Mouse (Mus musculus): ENCODE results near the gene Mtus2.
"Not testable (repeated sequence)": the region's sequence is repeated elsewhere in the genome, so short reads cannot be mapped to it uniquely, and the experiment has no call there.

Gene Mtus2

DNA sequence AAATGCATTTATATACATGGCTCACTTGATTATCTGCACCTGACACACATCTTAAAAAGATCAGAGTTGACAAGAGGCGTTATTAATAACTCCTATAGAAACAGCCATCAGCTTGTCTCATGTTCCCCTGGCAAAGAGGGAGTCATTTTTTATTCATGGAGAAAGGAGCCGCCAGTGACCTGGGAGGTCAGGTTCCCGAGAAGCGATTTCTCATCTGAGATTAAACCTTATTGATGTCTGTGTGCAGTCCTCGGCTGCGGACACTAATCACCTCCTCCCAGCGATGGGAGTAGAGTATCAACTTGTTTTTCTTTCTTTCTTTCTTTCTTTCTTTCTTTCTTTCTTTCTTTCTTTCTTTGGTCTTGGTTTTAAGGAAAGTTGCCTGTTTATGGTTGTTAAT lies 150.8 kb downstream of the Mtus2 start:
- DNase-seq (ENCODE audit: low read depth, low spot score) = no peak

DNA sequence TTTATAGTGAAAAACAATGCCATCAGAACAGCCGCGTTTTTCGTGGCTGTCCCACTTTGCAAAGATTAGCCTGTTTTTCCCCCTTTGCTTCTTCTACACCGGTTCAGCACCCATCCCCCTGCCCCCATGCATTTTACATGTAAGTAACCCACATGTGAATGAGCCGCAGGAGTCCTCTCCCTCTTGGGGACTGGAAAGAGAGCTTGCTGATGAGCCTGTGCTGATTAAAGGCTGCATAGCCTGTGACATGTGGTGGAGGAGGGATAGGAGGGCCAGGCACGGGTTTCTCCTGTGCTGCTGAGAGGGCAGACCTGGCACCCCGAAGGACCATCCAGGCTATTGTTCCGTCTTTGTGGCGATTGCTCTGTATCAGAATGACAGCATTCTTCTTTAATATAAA lies 151.2 kb downstream of the Mtus2 start:
- DNase-seq (ENCODE audit: low read depth, low spot score) = no peak

DNA sequence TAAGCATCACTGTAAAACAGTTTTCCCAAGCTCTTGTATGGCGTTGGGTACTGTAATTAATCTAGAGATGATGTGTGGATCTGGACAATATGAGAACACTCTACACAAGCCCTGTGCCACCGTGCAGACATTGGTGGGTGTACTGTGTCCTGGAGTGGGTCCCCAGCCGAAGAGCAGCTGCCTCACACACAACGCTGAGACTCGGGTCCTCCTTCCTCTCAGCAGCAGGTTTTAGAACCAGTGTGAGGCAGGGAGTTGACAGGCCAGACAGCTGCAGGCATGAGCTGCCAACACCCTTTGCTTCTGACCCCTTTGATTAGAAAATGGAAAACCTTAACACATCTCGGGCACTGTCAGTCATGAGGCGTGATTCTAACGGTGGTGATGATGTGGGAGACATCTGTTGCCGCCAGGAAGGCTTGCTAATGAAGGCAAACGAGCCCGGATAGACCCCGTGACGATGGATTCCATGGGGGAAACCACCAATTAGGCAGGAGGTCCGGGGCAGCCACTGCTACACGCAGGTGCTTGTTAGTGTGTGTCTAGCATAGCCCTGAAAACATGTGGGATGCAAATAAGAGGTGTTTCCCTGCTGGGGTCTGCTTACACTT lies 158.2 kb downstream of the Mtus2 start:
- no peak for DNase-seq (ENCODE audit: low read depth, low spot score)

DNA sequence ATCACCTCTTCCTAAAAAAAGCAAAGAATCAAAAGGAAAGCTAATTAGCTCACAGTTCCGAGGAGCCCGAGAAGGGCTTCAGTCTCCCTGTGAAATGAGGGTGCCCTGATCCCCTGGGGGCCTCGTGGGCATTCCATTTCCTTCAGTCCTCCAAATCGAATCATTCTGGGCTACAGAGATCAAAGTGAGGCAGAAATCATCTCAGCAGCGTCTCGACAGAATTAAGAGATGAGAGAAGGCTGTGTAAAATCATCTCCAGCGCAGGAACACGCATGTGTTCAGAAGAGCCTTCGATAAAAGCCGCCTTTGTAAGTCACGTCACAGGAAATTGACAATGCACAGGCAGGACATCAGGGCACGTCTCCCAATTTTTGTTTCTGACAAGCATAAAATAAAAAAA lies 167.2 kb downstream of the Mtus2 start:
- no peak for DNase-seq (ENCODE audit: low read depth, low spot score)

DNA sequence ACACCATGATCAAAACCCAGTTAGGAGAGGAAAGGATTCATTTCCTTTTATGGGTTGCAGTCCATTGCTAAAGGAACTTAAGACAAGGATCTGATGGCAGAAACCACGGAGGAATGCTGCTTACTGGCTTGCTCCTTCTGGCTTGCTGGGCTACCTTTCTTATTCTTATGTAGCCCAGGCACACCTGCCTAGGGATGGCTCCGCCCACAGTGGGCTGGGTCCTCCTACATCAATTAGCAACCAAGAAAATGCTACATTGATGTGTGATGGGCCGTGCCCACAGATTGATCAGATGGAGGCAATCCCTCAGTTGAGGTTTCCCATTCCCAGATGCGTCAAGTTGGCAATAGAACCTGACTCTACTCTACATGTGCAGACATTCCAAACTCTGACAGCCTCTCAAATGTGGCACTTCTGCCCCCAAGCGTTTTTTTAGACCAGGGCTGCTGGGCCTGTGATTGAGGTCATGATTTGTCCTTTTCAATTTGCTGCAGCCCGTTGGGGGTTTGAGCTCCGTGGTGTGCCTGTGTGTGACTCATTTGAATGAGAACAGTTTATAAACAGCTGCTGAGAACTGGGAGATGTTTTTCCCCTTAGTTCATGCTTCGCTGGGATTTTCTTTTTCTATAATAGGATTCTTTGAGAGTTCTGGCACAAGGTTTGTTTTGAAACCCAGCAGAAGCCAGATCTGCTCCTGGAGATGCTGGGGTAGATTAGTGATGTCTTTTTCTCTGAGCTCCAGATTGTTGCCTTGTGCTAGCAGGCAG lies 173.8 kb downstream of the Mtus2 start:
- DNase-seq (ENCODE audit: low read depth, low spot score) = no peak

DNA sequence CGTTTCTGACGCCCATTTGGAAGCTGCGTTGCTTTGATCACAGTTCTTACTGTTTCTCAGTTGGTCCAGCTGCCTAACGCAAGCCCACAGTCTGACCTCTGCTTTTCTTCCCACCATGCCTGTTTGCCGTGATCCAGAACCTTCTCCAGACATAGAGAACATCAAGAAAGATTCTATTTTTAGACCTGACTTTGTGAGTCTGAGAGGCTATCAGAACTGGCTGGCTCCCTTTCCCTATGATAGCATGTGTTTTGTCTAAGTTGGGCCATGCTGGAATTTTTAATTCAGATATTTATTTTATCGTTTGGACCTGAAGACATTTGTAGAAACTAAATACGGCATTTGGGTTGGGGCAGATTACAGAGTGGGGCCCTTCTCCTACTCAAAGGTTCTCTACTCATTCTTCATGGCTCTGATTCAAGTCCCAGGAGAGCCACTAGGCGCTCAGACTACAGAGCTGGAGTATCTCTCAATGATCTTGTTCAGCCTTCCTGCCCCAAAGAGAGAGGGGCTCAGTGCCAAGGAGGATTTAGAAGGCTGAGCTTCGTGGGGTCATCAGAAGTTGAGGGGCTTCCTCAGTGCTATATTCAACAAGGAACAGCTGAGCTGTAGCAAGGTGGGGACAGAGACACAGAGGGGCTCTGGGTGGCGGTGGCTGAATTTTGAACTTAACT lies 174.5 kb downstream of the Mtus2 start:
- DNase-seq (ENCODE audit: low read depth, low spot score) = no peak

DNA sequence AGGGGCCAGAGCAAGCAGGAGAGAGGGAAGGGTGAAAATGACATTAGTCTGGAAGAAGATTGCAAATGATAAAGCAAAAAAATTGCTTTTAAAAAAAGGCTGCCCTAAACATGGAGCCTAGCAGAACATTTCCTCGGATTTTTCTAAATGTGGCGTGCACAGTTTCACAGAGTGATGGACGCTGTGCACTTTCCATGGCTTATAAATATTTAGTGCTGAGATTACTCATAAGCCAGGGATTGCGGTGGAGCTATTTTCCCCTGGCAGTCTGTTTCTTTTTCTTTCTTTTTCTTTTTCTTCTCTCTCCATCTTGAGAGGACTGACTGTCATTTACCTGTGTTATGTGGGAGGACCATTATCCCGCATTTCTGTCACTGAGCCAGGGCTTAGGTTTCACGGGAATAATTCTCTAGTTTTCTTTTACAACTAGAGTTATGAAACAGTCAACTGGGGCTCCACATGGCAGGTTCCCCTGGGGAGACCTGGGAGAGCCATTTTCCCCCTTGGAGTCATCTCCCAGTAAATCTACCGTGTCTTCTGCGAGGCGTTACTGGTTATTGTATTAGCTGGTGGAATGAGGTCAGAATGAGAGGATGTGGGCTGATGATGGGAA lies 176.4 kb downstream of the Mtus2 start:
- no peak for DNase-seq (ENCODE audit: low read depth, low spot score)

DNA sequence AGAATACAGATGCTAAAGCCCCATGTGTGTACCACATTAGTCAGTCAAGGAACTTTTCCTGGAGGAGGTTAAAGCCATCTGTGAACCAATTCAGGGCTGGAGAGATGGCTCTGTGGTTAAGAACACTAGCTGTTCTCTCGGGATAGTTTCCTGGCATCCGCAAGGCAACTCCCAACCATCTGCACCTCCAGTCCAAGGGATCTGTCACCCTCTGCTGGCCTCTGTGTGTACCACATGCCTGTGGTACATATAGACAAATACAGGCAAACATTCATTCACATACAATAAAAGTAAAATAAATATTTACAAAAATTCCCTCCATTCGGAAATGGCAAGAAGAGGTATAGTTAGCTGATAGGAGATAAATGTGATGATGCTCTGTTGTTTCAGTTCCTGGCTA lies 184.5 kb downstream of the Mtus2 start:
- DNase-seq (ENCODE audit: low read depth, low spot score) = no peak

DNA sequence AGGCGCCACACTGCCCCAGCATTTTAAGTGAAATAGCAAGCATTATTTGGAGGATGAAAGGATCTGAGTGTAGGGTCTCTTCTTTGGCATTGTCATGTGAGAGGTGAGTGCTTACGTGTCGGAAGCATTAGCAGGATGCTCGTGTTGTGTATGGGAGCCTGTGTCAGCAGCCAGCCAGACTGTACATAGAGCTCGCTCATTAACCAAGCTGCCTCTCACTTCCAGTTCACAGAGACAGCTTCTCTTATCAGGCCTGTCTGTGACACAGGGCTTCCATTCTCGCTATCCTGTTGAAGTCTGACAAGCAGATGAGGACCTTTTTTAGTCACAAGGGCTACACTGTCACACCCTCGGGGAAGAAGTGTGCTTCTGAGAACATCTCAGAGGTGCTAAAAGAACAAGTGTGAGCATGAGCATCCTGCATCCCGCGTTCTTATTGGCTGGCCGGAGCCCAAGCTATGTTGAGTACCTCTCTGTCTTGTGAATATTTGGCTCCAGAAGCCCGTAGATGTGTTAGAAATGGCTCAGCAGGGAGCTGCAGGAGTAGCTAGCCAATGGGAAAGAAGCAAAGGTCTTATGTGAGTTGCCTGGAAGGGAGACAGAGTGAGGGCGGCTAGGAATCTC lies 189.2 kb downstream of the Mtus2 start:
- no peak for DNase-seq (ENCODE audit: low read depth, low spot score)

DNA sequence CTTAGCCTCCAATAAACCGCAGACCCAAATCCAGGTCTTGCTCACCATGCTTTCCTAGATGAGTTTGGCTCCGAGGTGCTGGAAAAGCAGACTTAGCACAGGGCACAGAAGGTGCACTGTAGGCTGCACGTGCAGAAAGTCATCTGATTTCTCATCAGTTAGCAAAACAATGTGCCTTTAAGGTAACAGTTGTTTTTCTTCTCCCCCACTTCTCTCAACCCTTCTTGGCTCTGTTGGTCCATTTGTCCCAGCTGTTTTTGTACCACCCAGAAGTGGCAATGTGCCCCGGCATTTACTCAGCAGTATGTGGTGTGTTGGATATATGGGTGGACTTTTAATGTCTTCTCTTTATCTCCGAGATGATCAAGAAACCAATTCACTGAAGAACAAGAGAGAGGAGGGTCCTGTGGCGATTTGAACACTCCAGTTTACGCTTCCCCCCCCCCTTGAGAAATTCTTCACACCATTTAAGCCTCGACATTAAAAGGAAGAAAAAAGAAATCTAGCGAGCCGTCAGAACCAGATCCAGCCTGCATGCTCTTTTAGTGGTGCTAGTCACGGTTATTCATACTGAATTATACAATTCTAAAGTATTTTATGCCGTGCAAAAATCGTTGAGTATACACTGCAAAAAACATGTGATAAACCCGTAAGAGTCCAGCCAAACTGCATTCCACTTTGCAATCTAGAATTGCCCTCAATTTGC lies 194.9 kb downstream of the Mtus2 start:
- DNase-seq (ENCODE audit: low read depth, low spot score) = no peak

DNA sequence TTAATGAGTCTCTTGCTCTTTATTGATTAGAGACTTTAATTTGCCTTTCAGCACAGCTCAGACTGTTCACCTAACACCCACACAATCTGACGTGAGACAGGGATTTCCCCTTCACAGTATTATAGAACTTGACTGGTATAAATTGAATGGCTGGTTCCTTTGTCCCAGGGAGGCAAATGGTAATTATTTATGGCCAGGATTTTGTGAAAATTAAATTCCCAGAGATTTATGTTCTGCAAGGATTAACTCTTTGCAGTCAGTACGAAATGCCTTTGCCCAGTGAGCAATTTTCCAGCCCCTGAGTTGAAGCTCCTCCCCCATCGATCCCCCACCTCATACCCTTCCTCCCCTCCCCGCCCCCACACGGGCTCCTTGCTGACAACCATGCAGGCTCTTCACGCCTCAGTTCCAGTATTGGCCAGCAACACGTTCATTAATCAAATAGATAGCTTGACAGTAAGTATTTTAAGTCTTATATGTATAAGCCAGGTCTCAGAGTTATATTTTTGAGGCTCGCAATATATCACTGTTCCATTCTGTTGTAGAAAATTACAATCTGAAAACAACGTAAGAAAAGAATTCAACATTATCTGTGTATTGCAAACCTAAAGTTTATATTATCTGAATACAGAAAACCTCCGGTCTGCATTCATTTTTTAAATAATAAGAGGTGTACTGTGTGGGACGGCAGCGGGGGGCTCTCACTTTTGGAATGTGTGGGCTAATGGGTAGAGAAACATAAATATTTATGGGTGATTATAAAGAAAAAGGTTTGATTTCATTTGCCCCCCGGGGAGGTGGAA lies 195.7 kb downstream of the Mtus2 start:
- DNase-seq (ENCODE audit: low read depth, low spot score) = no peak

DNA sequence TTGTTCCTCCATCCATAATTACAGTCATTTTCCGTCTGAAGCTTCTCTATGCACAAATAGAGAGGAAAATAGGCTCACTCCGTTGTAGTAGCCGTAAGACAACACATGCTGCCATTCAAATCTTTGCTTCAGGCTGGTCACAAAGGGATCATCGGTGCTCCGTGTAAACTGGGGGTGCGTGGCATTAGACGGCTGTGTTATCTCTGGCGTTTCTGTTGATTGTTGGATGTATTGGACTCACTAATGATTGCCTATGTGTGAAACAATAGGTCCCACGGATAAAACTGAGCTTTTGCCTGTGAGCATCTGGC lies 196.2 kb downstream of the Mtus2 start:
- no peak for DNase-seq (ENCODE audit: low read depth, low spot score)

DNA sequence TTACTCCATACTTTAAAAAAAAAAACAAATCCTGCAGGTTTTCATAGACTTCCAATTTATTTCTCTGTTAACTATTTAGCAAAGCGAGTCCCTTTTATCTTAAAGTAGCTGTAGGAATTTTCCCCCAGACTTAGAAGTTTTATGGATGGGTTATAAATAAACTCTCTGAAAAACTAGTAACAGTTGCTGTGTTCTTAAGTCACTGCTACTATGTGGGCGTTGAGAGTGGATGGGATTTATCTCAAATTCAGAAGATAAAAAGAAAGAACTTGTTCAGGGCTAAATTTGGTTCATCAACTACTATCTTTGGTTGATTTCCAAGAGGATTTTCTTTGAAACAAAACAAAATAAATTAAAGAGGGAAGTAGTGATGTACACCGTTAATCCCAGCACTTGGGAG lies 197.6 kb downstream of the Mtus2 start:
- no peak for DNase-seq (ENCODE audit: low read depth, low spot score)

DNA sequence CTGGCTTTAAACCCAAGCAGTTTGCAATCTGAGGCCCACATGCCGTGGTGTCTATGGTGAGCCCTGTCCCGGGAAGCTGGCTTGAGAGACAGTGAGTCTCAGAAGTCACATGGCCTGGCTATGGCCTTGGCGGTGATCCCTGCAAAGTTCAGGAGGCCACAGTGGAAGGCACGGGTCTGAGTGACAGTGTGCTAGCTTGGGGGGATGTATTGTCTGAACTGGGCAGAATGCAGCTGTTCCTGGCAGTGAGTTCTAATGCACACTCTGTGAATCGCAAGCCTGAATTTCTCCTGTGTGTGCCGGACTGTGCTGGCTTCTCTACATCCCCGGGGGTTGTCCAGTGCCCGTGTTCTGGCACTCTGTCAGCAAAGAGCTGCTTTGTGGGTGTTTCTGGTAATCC lies 202.2 kb downstream of the Mtus2 start:
- DNase-seq (ENCODE audit: low read depth, low spot score) = no peak

DNA sequence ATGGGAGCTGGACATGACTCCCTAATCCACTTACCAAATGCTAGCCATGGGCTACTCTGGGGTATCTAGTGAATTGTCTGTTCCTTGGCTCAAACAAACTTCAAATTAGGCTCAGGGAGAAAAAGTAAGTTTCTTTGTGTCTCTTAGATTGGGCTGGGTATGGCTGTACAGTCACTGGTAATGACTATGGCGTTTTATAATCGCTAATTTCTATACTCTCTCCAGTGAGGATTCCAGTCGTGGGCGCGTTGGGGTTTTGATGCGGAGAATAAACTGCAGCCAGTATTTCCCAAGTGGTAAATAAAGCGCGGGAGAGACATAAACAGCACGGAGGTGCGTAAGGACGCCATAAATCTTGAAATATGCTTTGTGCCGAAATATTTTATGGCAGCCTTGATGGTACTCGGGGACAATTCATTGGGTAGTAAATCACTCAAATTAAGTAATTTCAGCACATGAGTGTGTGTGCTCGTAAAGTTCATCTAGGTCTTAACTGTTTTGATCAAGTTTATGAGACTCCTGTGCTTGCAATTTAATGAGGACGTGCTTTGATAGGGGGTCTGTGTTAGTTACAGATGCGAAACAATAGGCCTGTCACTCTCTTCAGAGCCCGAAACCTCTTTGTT lies 203.5 kb downstream of the Mtus2 start:
- DNase-seq (ENCODE audit: low read depth, low spot score) = no peak

DNA sequence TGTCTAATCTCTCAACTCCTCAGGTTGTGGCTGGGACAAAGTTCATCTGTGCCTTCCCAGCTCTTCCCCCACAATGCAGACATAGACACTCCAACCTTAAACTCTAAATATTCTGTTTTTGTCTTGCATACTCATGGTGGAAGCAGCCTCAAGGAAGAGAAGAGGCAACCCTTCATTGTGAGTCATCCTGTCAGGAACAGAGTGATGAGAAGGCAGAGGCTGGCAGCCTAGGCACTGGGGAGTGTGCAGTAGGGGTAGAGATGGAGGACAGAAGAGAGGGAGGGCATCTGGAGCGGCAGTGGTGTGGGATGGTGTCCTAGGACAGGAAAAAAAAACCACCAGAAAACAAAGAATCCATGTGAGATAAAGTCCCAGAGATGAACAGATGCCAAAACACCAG lies 208.0 kb downstream of the Mtus2 start:
- no peak for DNase-seq (ENCODE audit: low read depth, low spot score)

DNA sequence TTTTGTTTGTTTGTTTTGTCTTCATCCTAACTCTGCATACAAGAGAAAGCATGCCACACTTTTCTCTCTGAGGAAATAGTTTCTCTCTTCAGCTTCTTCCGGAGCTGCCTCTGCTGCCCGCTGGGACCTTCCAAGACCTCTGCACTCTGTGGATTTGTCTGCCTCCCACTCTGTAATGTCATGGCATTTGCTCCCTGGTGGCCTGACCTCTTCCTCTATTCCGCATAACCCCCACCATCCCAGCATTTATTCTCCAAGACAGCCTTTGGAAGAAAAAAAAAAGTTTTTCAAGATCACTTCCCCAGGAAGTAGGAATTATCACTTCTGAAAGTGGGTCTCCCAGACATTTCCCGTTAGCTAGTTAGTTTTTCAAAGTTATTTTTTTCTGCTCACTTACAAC lies 218.0 kb downstream of the Mtus2 start:
- no peak for DNase-seq (ENCODE audit: low read depth, low spot score)

DNA sequence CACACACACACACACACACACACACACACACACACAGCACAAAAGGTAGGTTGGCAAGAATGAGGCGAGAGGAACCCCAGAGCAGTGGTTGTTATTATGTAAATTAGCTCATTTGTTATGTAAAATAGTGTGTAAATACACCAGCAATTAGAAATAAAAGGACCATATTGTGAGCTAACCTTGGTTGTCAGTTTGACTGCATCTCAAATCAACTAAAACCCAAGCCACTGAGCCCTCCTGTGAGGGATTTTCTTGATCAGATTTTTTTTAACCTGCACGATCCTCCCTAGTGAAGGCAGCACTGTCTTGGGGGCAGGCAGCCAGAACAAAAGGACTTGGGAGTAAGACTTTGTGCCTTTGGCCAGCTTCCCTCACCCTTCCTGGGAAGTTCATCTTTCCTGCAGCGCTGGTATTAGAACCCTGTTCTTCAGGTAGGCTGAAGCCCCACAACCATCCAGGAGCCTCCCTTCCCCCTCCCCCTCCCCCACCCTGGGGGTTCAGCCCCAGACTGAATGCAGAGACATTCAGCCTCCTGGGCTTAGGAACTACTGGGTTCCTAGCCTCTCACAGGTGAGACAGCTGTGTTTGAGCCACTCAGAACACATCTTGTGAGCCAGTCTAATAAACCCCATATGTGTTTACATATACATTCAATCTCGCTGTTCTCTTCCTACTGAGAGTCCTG lies 218.8 kb downstream of the Mtus2 start:
- DNase-seq (ENCODE audit: low read depth, low spot score) = no peak

DNA sequence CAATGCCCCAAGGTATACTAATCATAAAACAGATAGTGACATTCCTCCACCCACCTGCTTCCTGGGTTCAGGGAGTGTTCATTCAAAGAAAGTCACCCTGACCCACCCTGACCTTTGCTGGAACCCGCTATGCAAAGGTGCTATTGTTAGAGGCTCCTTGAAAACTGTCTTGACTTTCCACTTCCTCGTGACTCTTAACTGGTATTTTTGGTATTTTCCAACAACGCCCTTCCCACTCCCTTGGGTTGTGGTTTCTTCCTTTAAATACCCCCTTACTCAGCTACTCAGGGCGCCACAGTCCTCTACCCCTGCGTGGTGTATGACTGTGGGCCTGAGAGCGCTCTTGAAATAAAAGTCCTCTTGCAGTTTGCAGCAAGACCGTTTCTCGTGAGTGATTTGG lies 219.4 kb downstream of the Mtus2 start:
- not testable (repeated sequence) for DNase-seq (ENCODE audit: low read depth, low spot score)

DNA sequence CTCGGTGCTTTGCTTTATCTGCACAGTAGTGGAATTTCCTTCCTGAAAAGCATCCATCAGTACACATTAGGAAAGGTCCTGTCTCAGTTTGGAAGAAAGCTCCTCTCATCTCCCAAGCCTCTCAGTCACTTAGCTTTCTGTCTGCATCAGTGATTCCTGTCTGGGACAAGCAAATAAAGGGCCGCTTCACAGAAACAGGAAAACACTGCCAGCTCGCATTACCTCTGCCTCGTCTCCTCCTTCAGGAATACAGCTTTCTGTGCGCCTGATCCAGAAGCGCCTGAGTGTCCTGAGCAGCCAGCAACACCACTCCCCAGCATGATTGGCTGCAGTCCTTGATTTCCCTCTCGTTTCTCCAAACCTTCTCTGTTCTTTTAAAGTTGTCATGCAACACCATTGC lies 222.1 kb downstream of the Mtus2 start:
- DNase-seq (ENCODE audit: low read depth, low spot score) = no peak
